Mouse (Mus musculus) midbrain, embryonic 14.5 days (tissue): ENCODE measurements at regions not wholly inside any gene's neighbourhood (a gene's known extent, or its start where the extent isn't known, plus 50 kb on each side); places are given as distances from the start of the nearest gene placed in this dataset.

ENCODE experiments used
- ATAC-seq: fragments of 200-750 bp; cut with Nextera tagmentation; 2 replicates; pipeline ENCODE4 v1.8.0; 2017; ENCODE audit warnings: moderate number of reproducible peaks, moderate library complexity; ENCODE audit not compliant: low FRiP score, low TSS enrichment
- DNase-seq: peaks from one replicate; pipeline ENCODE4 v3.0.0-alpha.2; 2015
- H3K27ac ChIP-seq: fragments of 300-500 bp; sonication (generic); replicated peaks from 2 replicates; pipeline ENCODE4 v1.5.1; 2014; ENCODE audit warnings: mild to moderate bottlenecking, low read depth, low read length, moderate library complexity
- H3K27me3 ChIP-seq: fragments of 300-500 bp; sonication (generic); 2 replicates; pipeline ENCODE4 v1.6.1; 2014; ENCODE audit warnings: low read length, control low read depth, mixed read lengths; ENCODE audit not compliant: control insufficient read depth, insufficient read depth
- H3K36me3 ChIP-seq: fragments of 300-500 bp; sonication (generic); 2 replicates; pipeline ENCODE4 v1.6.1; 2014; ENCODE audit warnings: low read length, control low read depth; ENCODE audit not compliant: control insufficient read depth, insufficient read depth
- H3K4me1 ChIP-seq: fragments of 300-500 bp; sonication (generic); 2 replicates; pipeline ENCODE4 v1.6.1; 2014; ENCODE audit warnings: mild to moderate bottlenecking, antibody characterized with exemption, low read length, control low read depth; ENCODE audit not compliant: control insufficient read depth, insufficient read depth
- H3K4me2 ChIP-seq: fragments of 300-500 bp; sonication (generic); 2 replicates; pipeline ENCODE4 v1.6.1; 2014; ENCODE audit warnings: mild to moderate bottlenecking, low read length, moderate library complexity
- H3K4me3 ChIP-seq: fragments of 300-500 bp; sonication (generic); replicated peaks from 2 replicates; pipeline ENCODE4 v1.5.1; 2014; ENCODE audit warnings: low read depth, low read length
- H3K9ac ChIP-seq: fragments of 300-500 bp; sonication (generic); replicated peaks from 2 replicates; pipeline ENCODE4 v1.6.1; 2014; ENCODE audit warnings: mild to moderate bottlenecking, low read length, moderate library complexity
- H3K9me3 ChIP-seq: fragments of 300-500 bp; sonication (generic); 2 replicates; pipeline ENCODE4 v1.6.1; 2016; ENCODE audit warnings: low read length, control low read depth, mixed read lengths; ENCODE audit not compliant: control insufficient read depth
- WGBS: fragments of 180-500 bp; shearing (Covaris S2); extraction: QIAGEN DNeasy Blood & Tissue Kit; methylation state at CpG from one replicate; pipeline ENCODE4 v1.1.7; 2014; 5-methylcytosine and 5-hydroxymethylcytosine counted together

DNA sequence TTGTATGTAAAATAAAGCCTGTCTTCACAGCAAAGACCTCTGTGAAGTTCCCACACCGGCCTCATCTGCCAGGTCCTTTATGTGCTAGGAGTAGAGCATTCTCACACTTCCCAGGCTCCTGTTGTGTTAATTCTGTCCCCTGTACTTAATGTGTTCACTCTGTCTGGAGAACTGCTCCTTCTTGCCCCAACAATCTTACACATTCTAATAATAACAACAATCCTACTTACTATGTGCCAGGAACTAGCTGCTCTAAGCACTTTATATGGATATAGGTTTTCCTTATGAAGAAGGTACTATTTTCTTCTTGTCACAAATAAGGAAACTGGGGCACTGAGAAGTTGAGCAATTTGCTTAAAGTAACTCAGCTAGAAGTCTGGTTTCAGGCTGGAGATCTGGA lies 456.6 kb upstream of the Nr2f1 start:
- WGBS, result 65% methylated on average over 1 of the region's 1 CpGs
- no peak overlapping the region for H3K4me2 ChIP-seq
- no peak overlapping the region for H3K4me3 ChIP-seq
- ATAC-seq (no peak), DNase-seq (no peak)
- H3K36me3 ChIP-seq, result no peaks in the 10 kb centered on the region
- H3K27me3 ChIP-seq, result no peaks in the 10 kb centered on the region
- H3K9ac ChIP-seq, result no peak overlapping the region
- H3K27ac ChIP-seq, result no peak overlapping the region
- H3K9me3 ChIP-seq, result no peaks in the 10 kb centered on the region
- H3K4me1 ChIP-seq, result no peaks in the 10 kb centered on the region

DNA sequence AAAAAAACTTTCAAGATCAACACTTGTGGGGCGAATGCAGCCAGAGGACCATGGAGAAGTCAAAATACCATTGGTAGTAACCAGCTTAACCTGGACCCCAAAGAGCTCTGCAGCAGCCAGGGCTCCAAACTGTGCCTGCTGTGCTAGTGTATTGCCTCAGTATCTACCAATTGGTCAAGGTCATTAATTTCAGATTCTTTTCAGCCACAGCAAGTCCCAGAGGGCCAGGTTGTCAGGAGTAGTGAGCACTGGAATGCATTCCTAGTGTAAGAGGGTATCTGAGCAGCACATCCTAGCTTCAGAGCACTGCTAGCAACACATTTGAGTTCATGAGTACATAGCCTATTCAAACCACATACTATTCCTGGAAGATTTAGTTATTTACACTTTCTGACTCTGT lies 451.3 kb upstream of the Nr2f1 start:
- Histone ChIP-seq H3K9me3 (no peaks in the 10 kb centered on the region), H3K4me3 (no peak overlapping the region), H3K4me2 (no peak overlapping the region), H3K9ac (no peak overlapping the region), H3K27me3 (no peaks in the 10 kb centered on the region), H3K27ac (no peak overlapping the region), H3K36me3 (no peaks in the 10 kb centered on the region), H3K4me1 (no peaks in the 10 kb centered on the region)
- ATAC-seq, result no peak
- 70% methylated on average over 1 of the region's 1 CpGs for WGBS
- no peak for DNase-seq

DNA sequence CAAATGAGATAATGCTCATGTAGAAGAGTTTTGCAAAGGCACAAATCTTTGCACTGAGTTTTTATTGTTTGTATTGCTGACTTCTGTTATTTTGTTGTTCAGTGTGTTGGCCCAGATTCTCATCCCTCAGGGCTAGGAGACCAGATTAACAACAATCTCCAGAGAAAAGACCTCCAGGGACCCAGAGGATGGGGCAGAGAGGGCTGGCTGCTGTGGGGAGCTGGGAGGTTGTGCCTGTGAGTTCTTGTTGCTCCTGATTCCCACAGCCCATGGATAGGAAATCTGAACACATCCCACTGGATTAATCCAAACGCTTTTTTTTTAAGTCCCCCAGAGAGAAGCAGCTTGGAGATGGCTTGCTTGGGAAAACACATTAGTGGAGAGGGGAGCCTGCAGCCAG lies 445.0 kb upstream of the Nr2f1 start:
- H3K4me3 ChIP-seq, result no peak overlapping the region
- ATAC-seq, result no peak
- no peaks in the 10 kb centered on the region for H3K36me3 ChIP-seq
- 0% methylated on average over 1 of the region's 1 CpGs for WGBS
- H3K9me3 ChIP-seq, result no peaks in the 10 kb centered on the region
- peaks cover 6% of the 10 kb centered on the region for H3K4me1 ChIP-seq
- no peaks in the 10 kb centered on the region for H3K27me3 ChIP-seq
- H3K4me2 ChIP-seq, result no peak overlapping the region
- no peak overlapping the region for H3K27ac ChIP-seq
- DNase-seq, result no peak
- H3K9ac ChIP-seq, result no peak overlapping the region

DNA sequence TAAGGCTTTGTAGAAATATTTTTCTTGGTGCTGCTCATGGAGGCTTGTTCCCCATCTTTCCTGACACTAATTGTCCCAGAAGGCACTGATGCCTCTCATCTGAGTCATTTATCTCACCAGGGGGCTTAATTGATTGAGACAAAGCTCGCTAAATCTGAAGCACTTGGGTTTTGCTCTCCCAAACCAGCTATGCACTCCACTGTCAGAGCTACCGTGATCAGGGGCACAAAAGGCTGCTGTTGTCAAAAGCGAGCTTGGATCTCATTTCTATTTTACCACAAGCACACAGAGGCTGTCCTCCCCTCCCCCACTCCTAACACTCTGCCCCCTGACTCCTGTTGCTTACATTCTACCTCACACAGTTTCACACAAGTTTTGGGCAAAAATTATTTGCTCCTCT lies 443.5 kb upstream of the Nr2f1 start:
- Histone ChIP-seq H3K27me3 (no peaks in the 10 kb centered on the region), H3K9me3 (no peaks in the 10 kb centered on the region), H3K4me1 (peaks cover 6% of the 10 kb centered on the region), H3K36me3 (no peaks in the 10 kb centered on the region), H3K4me2 (no peak overlapping the region), H3K4me3 (no peak overlapping the region), H3K9ac (no peak overlapping the region), H3K27ac (0 out of 2 replicates have a peak overlapping the region, but pooled peaks have one; percentile 26)
- DNase-seq (peak; percentile 70), ATAC-seq (peak; percentile 69)
- WGBS, result under 1% methylated on average over 3 of the region's 3 CpGs

DNA sequence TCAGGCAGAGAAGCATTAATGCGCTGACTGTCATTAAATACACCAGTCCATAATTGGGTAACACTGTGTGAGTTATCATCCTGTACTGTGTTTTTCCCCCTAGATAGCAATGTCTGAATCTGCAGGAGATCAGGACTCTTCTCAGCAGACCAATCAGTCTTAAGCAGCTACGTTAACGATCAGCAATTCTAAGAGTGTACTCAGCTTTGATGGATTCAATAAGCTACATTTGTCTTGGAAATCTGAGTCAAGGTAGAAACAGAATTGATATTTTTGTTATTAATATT lies 442.8 kb upstream of the Nr2f1 start:
- 0 out of 2 replicates have a peak, but pooled peaks have one; percentile 25 for ATAC-seq
- no peak overlapping the region for H3K4me2 ChIP-seq

DNA sequence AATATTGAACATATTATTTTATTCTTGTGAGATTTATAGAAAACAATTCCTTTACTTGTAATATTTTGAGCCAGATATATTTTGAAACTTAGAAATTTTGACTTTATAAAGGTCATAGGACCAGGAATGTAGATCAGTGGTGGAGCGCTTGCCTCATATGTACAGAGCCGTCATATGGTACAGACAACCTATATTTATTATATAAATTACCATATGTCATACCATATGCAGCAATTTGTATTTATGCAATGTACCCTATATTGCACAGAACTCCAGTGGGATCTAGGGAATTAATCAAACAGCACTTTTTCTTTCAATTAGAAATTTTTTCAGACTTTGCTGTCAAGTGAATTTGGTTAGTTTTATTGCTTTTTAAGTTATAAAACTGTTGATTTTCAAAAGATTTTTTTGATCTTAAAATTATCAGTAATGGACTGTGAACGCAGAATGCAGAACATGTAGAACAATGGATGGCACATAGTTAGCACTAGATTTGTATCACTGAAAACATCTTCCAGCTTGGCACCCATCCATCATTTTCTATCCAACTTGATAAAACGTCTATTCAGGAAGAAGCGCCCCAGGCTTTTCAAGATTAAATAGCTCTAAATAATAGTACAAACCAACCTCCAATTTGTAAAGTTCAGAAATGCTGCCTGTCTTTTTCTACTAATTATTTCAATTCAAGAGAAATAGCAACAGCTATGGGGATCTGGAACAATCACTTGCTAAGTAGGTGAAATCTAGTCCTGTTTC lies 442.3 kb upstream of the Nr2f1 start:
- ATAC-seq, result no peak

More for the DNA sequence above, 442.8 kb upstream of the Nr2f1 start:
- no peak overlapping the region for H3K4me3 ChIP-seq
- H3K27me3 ChIP-seq, result no peaks in the 10 kb centered on the region
- H3K9me3 ChIP-seq, result no peaks in the 10 kb centered on the region
- WGBS, result 43% methylated on average over 3 of the region's 3 CpGs
- H3K9ac ChIP-seq, result no peak overlapping the region
- no peaks in the 10 kb centered on the region for H3K36me3 ChIP-seq
- H3K4me1 ChIP-seq, result peaks cover 6% of the 10 kb centered on the region
- peak; percentile 15 for DNase-seq
- H3K27ac ChIP-seq, result no peak overlapping the region

DNA sequence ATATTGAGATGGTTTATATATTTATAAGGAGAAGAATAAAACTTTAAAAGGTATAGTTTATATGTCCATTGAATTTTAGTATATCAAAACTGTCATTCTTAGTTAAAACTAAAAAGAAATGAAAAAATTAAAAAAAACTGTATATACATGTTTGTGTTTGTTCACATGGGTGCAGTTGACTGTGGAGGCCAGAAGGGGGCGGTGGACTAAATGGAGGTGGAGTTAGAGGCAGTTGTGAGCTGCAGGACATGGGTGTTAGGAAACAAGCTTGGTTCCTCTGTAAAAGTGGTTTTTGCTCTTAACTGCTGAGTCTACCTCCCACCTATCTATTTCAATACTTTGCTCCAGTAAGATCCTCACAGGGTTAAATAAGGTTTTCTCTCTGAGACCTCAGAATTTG lies 440.8 kb upstream of the Nr2f1 start:
- WGBS, result 76% methylated on average over 1 of the region's 1 CpGs

More for the DNA sequence above, 442.3 kb upstream of the Nr2f1 start:
- Histone ChIP-seq H3K4me1 (peaks cover 6% of the 10 kb centered on the region), H3K9ac (no peak overlapping the region), H3K4me3 (no peak overlapping the region), H3K36me3 (no peaks in the 10 kb centered on the region), H3K4me2 (no peak overlapping the region), H3K27ac (no peak overlapping the region), H3K27me3 (no peaks in the 10 kb centered on the region), H3K9me3 (no peaks in the 10 kb centered on the region)
- 70% methylated on average over 5 of the region's 5 CpGs for WGBS
- DNase-seq, result peak; percentile 17

DNA sequence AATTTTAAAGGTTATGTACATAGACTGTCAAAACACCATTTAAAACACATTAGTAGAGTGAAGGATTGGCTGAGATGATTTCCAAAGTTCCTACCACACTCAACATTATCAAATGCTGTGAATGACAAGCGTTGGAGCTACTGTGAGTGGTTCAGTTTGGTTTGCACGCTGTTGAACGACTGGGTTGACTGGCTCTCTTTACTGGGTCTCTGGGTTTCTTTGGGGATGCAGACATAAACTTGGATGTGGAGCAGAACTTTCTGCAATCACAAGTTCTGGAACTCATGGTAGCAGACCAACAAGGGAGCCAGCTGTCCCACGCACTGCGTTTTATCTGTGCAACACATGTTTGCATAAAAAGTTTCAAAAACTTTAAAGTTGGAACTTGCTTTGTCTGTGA lies 438.9 kb upstream of the Nr2f1 start:
- Histone ChIP-seq H3K4me2 (no peak overlapping the region), H3K36me3 (no peaks in the 10 kb centered on the region), H3K9me3 (no peaks in the 10 kb centered on the region), H3K27me3 (no peaks in the 10 kb centered on the region), H3K4me3 (no peak overlapping the region), H3K4me1 (peaks cover 6% of the 10 kb centered on the region), H3K27ac (no peak overlapping the region), H3K9ac (no peak overlapping the region)
- 94% methylated on average over 5 of the region's 5 CpGs for WGBS
- no peak for ATAC-seq
- no peak for DNase-seq

More for the DNA sequence above, 440.8 kb upstream of the Nr2f1 start:
- DNase-seq (no peak), ATAC-seq (no peak)
- Histone ChIP-seq H3K9ac (no peak overlapping the region), H3K4me3 (no peak overlapping the region), H3K27me3 (no peaks in the 10 kb centered on the region), H3K36me3 (no peaks in the 10 kb centered on the region), H3K9me3 (no peaks in the 10 kb centered on the region), H3K27ac (no peak overlapping the region), H3K4me2 (no peak overlapping the region), H3K4me1 (peaks cover 6% of the 10 kb centered on the region)

DNA sequence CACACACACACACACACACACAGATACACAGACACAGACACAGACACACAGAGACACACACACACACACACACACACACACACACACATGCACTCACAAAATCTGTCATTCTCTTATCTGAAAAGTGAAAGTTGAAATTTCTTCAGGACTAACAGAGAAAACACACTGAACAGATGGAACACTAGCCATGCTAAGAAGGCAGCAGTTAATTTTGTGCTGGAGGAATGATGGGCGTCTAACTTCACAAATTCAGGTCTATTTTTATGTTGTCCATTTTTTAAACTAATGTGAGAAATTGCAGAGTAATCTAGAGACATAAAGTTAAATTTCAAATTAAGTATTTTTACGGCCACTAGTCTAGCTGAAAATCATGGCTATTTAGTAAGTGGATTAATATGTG lies 432.1 kb upstream of the Nr2f1 start:
- Histone ChIP-seq H3K27me3 (no peaks in the 10 kb centered on the region), H3K9ac (no peak overlapping the region), H3K27ac (no peak overlapping the region), H3K9me3 (no peaks in the 10 kb centered on the region), H3K4me1 (no peaks in the 10 kb centered on the region), H3K4me3 (no peak overlapping the region), H3K4me2 (no peak overlapping the region), H3K36me3 (no peaks in the 10 kb centered on the region)
- WGBS, result 95% methylated on average over 2 of the region's 2 CpGs
- ATAC-seq (no peak), DNase-seq (no peak)
